Mouse (Mus musculus) heart, adult 10 weeks (tissue): Measurements from ENCODE around the gene H2-Oa. TPM values are rescaled to one million over a fixed set of nuclear protein-coding genes. Genes with fewer than 3 reads are reported as not detected.

Experiments used
- polyA plus RNA-seq: library from polyadenylated mRNA; stranded (reverse); fragments of 350-450 nt; fragmentation: Illumina TruSeq; extraction: RNeasy Lipid Tissue Mini Kit (QIAGEN cat#74804); gene quantifications from one replicate; pipeline ENCODE4 v1.2.3, GENCODE M21; 2014; ENCODE audit warnings: low read depth, low replicate concordance

Gene H2-Oa
- polyA plus RNA-seq: not detected

DNA sequence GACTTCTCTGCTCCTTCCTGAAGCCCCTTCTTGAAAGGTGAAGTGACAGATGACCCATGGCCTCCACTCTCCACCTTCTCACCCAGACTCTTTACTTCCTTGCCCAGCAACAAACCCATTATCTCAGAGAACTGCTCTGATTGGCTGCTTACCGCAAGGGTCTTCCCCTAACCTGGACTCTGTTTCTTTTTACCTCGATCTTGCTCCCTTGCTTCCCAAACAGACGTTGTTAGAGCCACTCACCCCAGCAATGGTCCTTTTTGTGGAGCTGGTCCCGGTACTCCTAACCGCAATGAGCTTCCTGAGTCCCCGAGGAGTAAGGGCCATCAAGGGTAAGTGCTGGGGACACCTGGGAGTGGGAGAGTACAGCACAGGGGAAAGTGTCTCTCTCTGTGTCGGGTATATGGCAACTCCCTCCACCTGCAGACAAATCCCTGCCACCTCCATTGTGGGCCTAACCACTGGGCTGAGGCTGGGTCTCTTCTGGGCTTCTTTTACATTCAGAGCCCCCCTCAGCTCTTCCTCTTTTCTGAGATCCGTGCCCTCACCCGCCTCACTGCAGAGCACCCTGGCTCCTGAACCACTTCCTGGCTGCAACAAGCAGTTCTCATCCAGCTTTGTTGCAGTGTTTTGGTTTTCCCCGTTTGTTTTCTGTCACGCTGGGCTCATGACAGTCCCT is at the start of gene H2-Oa:
TSS of gene H2-Oa (plus strand) at position 144 of the 679 bp plus-strand sequence.

DNA sequence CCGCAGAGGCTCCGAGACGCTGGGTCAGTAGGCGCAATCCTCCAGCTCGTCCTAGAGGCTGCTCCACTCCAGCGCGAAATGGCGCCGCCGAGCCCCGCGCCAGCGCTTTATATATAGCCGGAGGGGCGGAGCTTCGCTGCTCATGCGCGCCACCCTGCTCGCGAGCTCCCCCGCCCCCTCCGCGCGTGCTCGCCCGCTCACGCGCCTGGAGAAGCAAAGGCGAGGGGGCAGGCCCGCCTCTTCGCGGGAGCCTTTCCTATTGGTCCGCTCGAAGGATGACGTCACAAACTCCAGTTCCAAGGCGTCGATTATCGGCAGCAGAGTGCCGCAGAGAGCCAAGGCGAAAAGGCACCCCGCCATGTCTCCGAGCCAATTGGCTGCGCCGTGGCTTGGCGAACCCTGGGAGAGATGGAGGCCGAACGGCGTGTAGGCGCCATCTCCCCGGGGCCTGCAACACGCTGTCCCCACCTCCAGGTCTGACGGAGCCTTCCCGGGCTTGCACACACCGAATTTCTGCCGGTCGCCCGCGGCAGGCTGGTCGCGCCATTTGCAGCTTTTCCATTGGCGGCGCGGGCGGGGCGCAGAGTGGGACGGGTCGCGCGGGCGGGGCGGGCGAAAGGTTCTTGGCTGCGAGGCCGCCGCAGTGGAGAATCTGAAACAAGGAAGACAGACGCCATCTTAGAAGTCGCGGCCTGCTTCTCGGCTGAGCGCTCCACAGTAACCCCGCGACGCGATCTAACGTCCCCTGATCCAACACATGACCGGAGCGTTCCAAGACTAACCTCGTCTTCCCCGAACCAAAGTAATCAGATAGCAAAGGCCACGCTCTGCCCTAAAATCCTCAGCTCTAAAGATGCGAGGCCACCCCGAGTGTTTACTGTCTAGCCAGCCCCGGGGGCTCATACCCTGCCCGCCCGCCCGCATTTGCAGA is 27.4 kb downstream of the H2-Oa start, which contains the start of gene H2-DMa:
TSS of gene H2-DMa (plus strand) at position 293 of the 931 bp plus-strand sequence.

DNA sequence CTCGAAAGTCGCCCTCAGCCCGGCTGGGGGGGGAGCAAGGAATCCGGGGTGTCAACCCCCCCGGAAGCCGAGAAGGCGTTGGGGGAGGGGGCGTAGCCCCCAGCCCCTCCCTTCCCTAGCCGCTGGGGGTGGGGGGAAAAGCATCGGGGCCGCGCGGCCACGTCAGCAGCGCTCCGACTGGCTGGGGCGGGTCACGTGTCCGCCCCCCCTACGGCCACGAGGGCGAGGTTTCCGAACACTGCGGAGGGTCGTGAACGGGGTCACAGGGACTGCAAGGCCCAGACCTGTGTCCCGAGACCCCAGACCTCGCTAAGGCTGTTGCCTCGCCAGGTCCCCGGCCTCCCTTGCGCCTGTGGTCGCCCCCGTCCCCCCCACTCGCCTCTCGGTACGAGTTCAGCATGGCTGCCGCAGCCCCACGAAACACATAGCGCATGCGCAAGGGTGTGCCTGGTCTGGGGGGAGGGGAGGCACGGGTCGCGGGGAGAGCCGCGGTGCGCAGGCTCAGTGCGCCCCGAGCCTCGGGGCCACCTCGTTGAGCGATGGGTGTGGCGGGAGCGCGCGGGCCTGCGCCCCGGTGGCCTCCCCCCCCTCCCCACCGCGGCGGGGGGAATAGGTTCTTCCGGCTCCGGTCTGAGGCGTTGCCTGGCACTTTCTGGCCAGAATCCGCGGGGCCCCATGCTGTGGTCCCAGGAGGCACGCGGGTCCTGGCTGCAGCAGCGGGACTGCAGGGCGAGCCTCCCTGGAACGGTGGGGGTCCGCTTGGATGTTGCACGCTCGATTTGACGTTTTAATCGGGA is 30.2 kb downstream of the H2-Oa start, which contains the start of gene Brd2:
TSS of gene Brd2 (minus strand) at position 447 of the 797 bp plus-strand sequence.

DNA sequence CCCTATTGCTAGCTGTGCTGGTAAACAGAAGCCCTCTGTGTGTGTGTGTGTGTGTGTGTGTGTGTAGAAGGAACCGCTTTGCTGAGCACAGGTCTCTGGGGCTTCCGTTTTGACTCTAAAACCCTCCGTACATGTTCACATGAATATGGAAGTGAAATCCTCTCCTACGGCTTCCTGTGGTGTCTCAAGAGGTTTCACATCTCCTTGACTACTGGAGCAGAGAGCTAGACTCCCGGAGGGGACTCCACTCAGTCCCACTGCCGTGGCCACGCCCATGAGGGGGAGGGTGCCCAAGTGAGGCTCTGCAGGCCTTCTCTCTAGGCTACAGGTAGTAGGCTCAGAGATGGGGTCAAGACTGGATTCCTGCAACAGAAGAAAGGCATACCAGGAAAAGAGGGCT is 50.9 kb downstream of the H2-Oa start, which contains the start of gene H2-DMb2:
TSS of gene H2-DMb2 (plus strand) at position 275 of the 400 bp plus-strand sequence.

Other genes with a start within 250 kb of the H2-Oa start
- gene Cd320, start 249.2 kb upstream of the H2-Oa start, polyA plus RNA-seq: 28.3 TPM
- gene Gm7029, start 218.5 kb upstream of the H2-Oa start, polyA plus RNA-seq: not detected
- gene Kifc1, start 201.7 kb upstream of the H2-Oa start, polyA plus RNA-seq: 1.3 TPM
- not detected for gene Platr17, start 187.2 kb upstream of the H2-Oa start, polyA plus RNA-seq
- 18.3 TPM for gene Daxx, start 182.9 kb upstream of the H2-Oa start, polyA plus RNA-seq
- gene Tapbp, start 176.4 kb upstream of the H2-Oa start, polyA plus RNA-seq: 57.6 TPM
- gene Zbtb22, start 176.4 kb upstream of the H2-Oa start, polyA plus RNA-seq: 16.8 TPM
- gene Rgl2, start 162.8 kb upstream of the H2-Oa start, polyA plus RNA-seq: 46.9 TPM
- 93.3 TPM for gene Pfdn6, start 152.0 kb upstream of the H2-Oa start, polyA plus RNA-seq
- gene Wdr46, start 151.7 kb upstream of the H2-Oa start, polyA plus RNA-seq: 8.0 TPM
- 2.3 TPM for gene B3galt4, start 140.9 kb upstream of the H2-Oa start, polyA plus RNA-seq
- gene Vps52, start 136.5 kb upstream of the H2-Oa start, polyA plus RNA-seq: 36.9 TPM
- gene Rps18, start 136.3 kb upstream of the H2-Oa start, polyA plus RNA-seq: 892 TPM
- gene H2-K1, start 92.0 kb upstream of the H2-Oa start, polyA plus RNA-seq: 293 TPM
- 25.6 TPM for gene Ring1, start 67.7 kb upstream of the H2-Oa start, polyA plus RNA-seq
- 140 TPM for gene H2-Ke6, start 64.3 kb upstream of the H2-Oa start, polyA plus RNA-seq
- gene Slc39a7, start 60.7 kb upstream of the H2-Oa start, polyA plus RNA-seq: 68.0 TPM
- 42.4 TPM for gene Rxrb, start 60.5 kb upstream of the H2-Oa start, polyA plus RNA-seq
- gene Col11a2, start 52.9 kb upstream of the H2-Oa start, polyA plus RNA-seq: 1.5 TPM
- gene H2-DMa, start 27.2 kb downstream of the H2-Oa start, polyA plus RNA-seq: 5.4 TPM
- 78.8 TPM for gene Brd2, start 30.3 kb downstream of the H2-Oa start, polyA plus RNA-seq
- gene H2-DMb2, start 51.0 kb downstream of the H2-Oa start, polyA plus RNA-seq: 0.99 TPM
- 2.1 TPM for gene H2-DMb1, start 60.7 kb downstream of the H2-Oa start, polyA plus RNA-seq
- 7.5 TPM for gene Tap1, start 95.2 kb downstream of the H2-Oa start, polyA plus RNA-seq
- 9.3 TPM for gene Psmb9, start 95.4 kb downstream of the H2-Oa start, polyA plus RNA-seq
- gene Psmb8, start 105.4 kb downstream of the H2-Oa start, polyA plus RNA-seq: 22.3 TPM
- 26.4 TPM for gene Tap2, start 111.2 kb downstream of the H2-Oa start, polyA plus RNA-seq
- gene H2-Ob, start 146.6 kb downstream of the H2-Oa start, polyA plus RNA-seq: 1.0 TPM
- 29.9 TPM for gene H2-Ab1, start 165.3 kb downstream of the H2-Oa start, polyA plus RNA-seq
- gene H2-Aa, start 195.5 kb downstream of the H2-Oa start, polyA plus RNA-seq: 42.5 TPM
- 33.9 TPM for gene H2-Eb1, start 213.5 kb downstream of the H2-Oa start, polyA plus RNA-seq
- gene H2-Eb2, start 233.3 kb downstream of the H2-Oa start, polyA plus RNA-seq: not detected